ENCODE assay signal across 8 mouse cellular contexts in the genomic region with DNA sequence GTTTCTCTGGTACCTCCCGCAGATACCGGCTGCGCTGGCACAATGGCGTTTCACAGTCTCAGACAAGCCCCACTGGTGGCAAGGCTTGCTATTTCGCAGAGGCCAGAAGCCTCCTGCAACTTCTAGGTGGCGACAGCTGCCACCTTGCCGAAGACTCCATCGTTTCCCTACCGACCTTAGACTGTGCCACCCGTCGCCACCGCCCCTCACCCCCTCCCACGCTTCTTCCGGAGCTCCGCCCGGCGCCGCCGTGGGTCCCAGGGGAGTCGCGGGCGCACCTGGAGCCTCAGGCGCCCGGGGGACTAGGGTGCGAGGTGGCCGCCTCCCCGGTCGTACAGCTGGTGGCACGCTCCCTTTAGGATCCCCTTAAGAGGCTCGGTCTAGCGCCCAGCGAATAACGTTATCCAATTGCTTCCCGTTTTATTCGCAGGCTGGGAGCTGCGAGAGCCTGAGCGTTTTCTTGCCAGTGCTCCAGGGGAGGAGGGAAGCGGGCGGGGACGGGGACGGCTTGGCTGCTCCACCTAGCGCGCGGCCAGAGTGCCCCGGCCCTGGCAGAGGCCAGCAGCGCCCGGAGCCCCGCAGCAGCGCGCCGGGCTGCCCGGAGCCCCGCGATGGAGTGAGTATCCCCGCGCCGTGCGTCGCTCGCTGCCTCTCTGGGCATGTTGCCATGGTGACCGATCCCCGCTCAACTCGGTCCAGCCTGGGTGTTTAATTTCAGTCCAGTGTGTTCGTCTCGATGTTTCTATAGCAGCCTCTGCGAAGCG. TPM values are rescaled to one million over a fixed set of nuclear protein-coding genes. Genes with fewer than 3 reads are reported as not detected.
A peak's percentile ranks its signal among the peaks of the same experiment; 100 is the strongest.
DNase-seq lines count a peak whose midpoint lies in the region; ATAC-seq and TF ChIP-seq lines count a peak whose summit lies in the region.

A gene (plus strand): TSS at position 307 of the 764 bp plus-strand sequence.

- H3K4me3 ChIP-seq in embryonic fibroblast, embryonic 13.5 days (ENCODE audit: insufficient read depth, low read length), result peak within 1 kb of the TSS; percentile 45
- H3K4me3 ChIP-seq in heart, embryonic 11.5 days (ENCODE audit: low read depth, low read length), result peak within 1 kb of the TSS; percentile 55
- peak within 1 kb of the TSS; percentile 65 for H3K4me3 ChIP-seq in kidney, embryonic 16.5 days (ENCODE audit: low read length)
- H3K4me3 ChIP-seq in liver, adult 2 months (ENCODE audit: insufficient read depth, low read depth, low read length), result peak within 1 kb of the TSS; percentile 35; the same call in 1 of the 2 replicates
- H3K4me3 ChIP-seq in neural tube, embryonic 12.5 days, result peak within 1 kb of the TSS; percentile 61

- H3K4me1 ChIP-seq in embryonic fibroblast, embryonic 13.5 days (ENCODE audit: control insufficient read depth, insufficient read depth, low read length), result 0 out of 2 replicates have a peak, but pooled peaks cover 3% of the 10 kb centered on the region
- H3K4me1 ChIP-seq in heart, embryonic 11.5 days (ENCODE audit: control insufficient read depth, insufficient read depth, low read length), result peaks cover 2% of the 10 kb centered on the region; the same call in 1 of the 2 replicates
- peaks cover 12% of the 10 kb centered on the region for H3K4me1 ChIP-seq in kidney, embryonic 16.5 days (ENCODE audit: insufficient read depth, low read length)
- no peaks in the 10 kb centered on the region for H3K4me1 ChIP-seq in liver, adult 2 months (ENCODE audit: control insufficient read depth, insufficient read depth, low read length)
- H3K4me1 ChIP-seq in neural tube, embryonic 12.5 days, result peaks cover 14% of the 10 kb centered on the region; the same call in 1 of the 2 replicates

- H3K27me3 ChIP-seq in heart, embryonic 11.5 days (ENCODE audit: control insufficient read depth, insufficient read depth, low read length), result peaks cover 46% of the 10 kb centered on the region
- H3K27me3 ChIP-seq in kidney, embryonic 16.5 days (ENCODE audit: insufficient read depth, low read length), result peaks cover 40% of the 10 kb centered on the region
- H3K27me3 ChIP-seq in liver, adult 2 months (ENCODE audit: control insufficient read depth, insufficient read depth, low read length), result peaks cover 13% of the 10 kb centered on the region; the same call in 1 of the 2 replicates
- peaks cover 17% of the 10 kb centered on the region; the same call in 1 of the 2 replicates for H3K27me3 ChIP-seq in neural tube, embryonic 12.5 days (replicated peaks)

- no peak for TF ChIP-seq CTCF in embryonic fibroblast, embryonic 13.5 days (IDR thresholded peaks at IDR 0.05; ENCODE audit: borderline replicate concordance, insufficient read depth, low read length)
- no peak for TF ChIP-seq CTCF in liver, adult 2 months (IDR thresholded peaks at IDR 0.05; ENCODE audit: low read depth, low read length)

- peak within 1 kb of the TSS; percentile 4 for H3K9ac ChIP-seq in heart, embryonic 11.5 days (ENCODE audit: low read depth, low read length)
- H3K9ac ChIP-seq in kidney, embryonic 16.5 days (replicated peaks; ENCODE audit: low read length), result peak within 1 kb of the TSS; percentile 58
- no peak within 1 kb of the TSS for H3K9ac ChIP-seq in liver, adult 2 months (ENCODE audit: low read depth, low read length)
- peak within 1 kb of the TSS; percentile 69 for H3K9ac ChIP-seq in neural tube, embryonic 12.5 days

- TF ChIP-seq POLR2A in embryonic fibroblast, embryonic 13.5 days (IDR thresholded peaks at IDR 0.05; ENCODE audit: low read depth, low read length), result no peak
- TF ChIP-seq POLR2A in liver, adult 2 months (IDR thresholded peaks at IDR 0.05; ENCODE audit: extremely low read depth, insufficient read depth, low read length), result no peak

- peak; percentile 78 for DNase-seq in layer of hippocampus, adult 11-12 months (ENCODE audit: low spot score)
- DNase-seq in layer of hippocampus, adult 9-10 months (ENCODE audit: low spot score), result no peak
- no peak for DNase-seq in liver, adult 2 months (ENCODE audit: extremely low read depth, low read depth, low spot score)
- peak; percentile 23 to 34 for DNase-seq in thymus, adult 18-20 months

- peak within 1 kb of the TSS; percentile 93 for H3K4me2 ChIP-seq in heart, embryonic 11.5 days
- peak within 1 kb of the TSS; percentile 100 for H3K4me2 ChIP-seq in kidney, embryonic 16.5 days (replicated peaks; ENCODE audit: low read depth, low read length)
- H3K4me2 ChIP-seq in neural tube, embryonic 12.5 days (replicated peaks), result peak within 1 kb of the TSS; percentile 97

- ATAC-seq in heart, embryonic 11.5 days (replicated peaks; ENCODE audit: insufficient number of reproducible peaks, low FRiP score, low TSS enrichment), result no peak; the same call in 1 of the 2 replicates
- ATAC-seq in kidney, embryonic 16.5 days (ENCODE audit: low FRiP score, low TSS enrichment), result peak; percentile 89
- ATAC-seq in neural tube, embryonic 12.5 days (ENCODE audit: low FRiP score, low read depth), result peak; percentile 89

- no peak within 1 kb of the TSS for H3K27ac ChIP-seq in embryonic fibroblast, embryonic 13.5 days (ENCODE audit: insufficient read depth, low read length)
- no peak within 1 kb of the TSS for H3K27ac ChIP-seq in heart, embryonic 11.5 days (ENCODE audit: low read depth, low read length)
- no peak within 1 kb of the TSS for H3K27ac ChIP-seq in kidney, embryonic 16.5 days (ENCODE audit: low read length)
- no peak within 1 kb of the TSS for H3K27ac ChIP-seq in liver, adult 2 months (replicated peaks; ENCODE audit: insufficient read depth, low read depth, low read length)
- H3K27ac ChIP-seq in neural tube, embryonic 12.5 days, result no peak within 1 kb of the TSS

- no peaks in the 10 kb centered on the region for H3K9me3 ChIP-seq in heart, embryonic 11.5 days (replicated peaks; ENCODE audit: control insufficient read depth, low read length)
- no peaks in the 10 kb centered on the region for H3K9me3 ChIP-seq in kidney, embryonic 16.5 days (ENCODE audit: low read length)
- no peaks in the 10 kb centered on the region for H3K9me3 ChIP-seq in neural tube, embryonic 12.5 days

- no peaks in the 10 kb centered on the region for H3K79me2 ChIP-seq in liver, adult 2 months (ENCODE audit: control insufficient read depth, insufficient read depth, low read length)

- under 1% methylated on average over 65 of the region's 67 CpGs for WGBS in heart, embryonic 11.5 days (ENCODE audit: insufficient replicate concordance)
- WGBS in kidney, embryonic 16.5 days, result under 1% methylated on average over 67 of the region's 67 CpGs
- under 1% methylated on average over 67 of the region's 67 CpGs for WGBS in liver, adult 2 months
- under 1% methylated on average over 67 of the region's 67 CpGs for WGBS in neural tube, embryonic 12.5 days

- no peaks in the 10 kb centered on the region for H3K36me3 ChIP-seq in heart, embryonic 11.5 days (ENCODE audit: control insufficient read depth, insufficient read depth, low read length)
- H3K36me3 ChIP-seq in kidney, embryonic 16.5 days (ENCODE audit: insufficient read depth, low read length), result no peaks in the 10 kb centered on the region
- H3K36me3 ChIP-seq in liver, adult 2 months (ENCODE audit: control insufficient read depth, insufficient read depth, low read length), result no peaks in the 10 kb centered on the region
- H3K36me3 ChIP-seq in neural tube, embryonic 12.5 days, result no peaks in the 10 kb centered on the region

RNA-seq across cellular contexts. Expression of the gene that starts here (rescaled TPM):
- polyA plus RNA-seq in embryonic fibroblast, embryonic 13.5 days (2011; ENCODE audit: insufficient read length, low read depth, missing spikeins), result 54.6 and 75.2 TPM in 2 replicates
- 23.0 and 29.0 TPM in 2 replicates for polyA plus RNA-seq in heart, embryonic 11.5 days (2014; fragmentation: Nextera tagmentation; extraction: Ambion mirVana)
- polyA plus RNA-seq in kidney, embryonic 16.5 days (2015; fragmentation: Nextera tagmentation; extraction: Ambion mirVana), result 1.6 TPM in 2 replicates
- total RNA-seq in liver, adult 2 months (2014; rRNA removed), result 0.20 and 1.0 TPM in 2 replicates
- not detected in 2 replicates for polyA plus RNA-seq in liver, adult 2 months (2012; rRNA removed)
- polyA plus RNA-seq in neural tube, embryonic 12.5 days (2016; fragmentation: Nextera tagmentation; extraction: Ambion mirVana), result 2.6 and 3.7 TPM in 2 replicates

Comparison
In these comparisons a context has a peak if more than half of its experiments do, and no peak if none do; other contexts are left out.
1. DNase-seq: peak in layer of hippocampus, adult 11-12 months (single experiment) and thymus, adult 18-20 months (2 of 2); none in layer of hippocampus, adult 9-10 months (single experiment) and liver, adult 2 months (single experiment).
2. Peak in every context shown above with its lines, with median percentiles within 50 percentile points of each other: H3K4me3 ChIP-seq and H3K4me2 ChIP-seq.